Mouse (Mus musculus) kidney, adult 11 months (tissue): ENCODE measurements around the gene Gm20388.

ENCODE experiments used
- DNase-seq: peaks from one replicate; pipeline ENCODE4 v3.0.0; 2022

Gm20388 gene

GRCm38 (mm10) chr8:122711480-122711879, 2800.8 kb downstream of the Gm20388 start:
- DNase-seq = no peak

GRCm38 (mm10) chr8:122711891-122712365, 2801.3 kb downstream of the Gm20388 start:
- peak; percentile 82 for DNase-seq

- no peak for DNase-seq
Measured at GRCm38 (mm10) chr8:122712411-122713156, 2801.9 kb downstream of the Gm20388 start.

GRCm38 (mm10) chr8:122713157-122713518, 2802.5 kb downstream of the Gm20388 start:
- DNase-seq = no peak

- no peak for DNase-seq
Measured at GRCm38 (mm10) chr8:122716566-122716965, 2805.9 kb downstream of the Gm20388 start.

- no peak for DNase-seq
Measured at GRCm38 (mm10) chr8:122717869-122718509, 2807.3 kb downstream of the Gm20388 start.

- peak; percentile 53 for DNase-seq
Measured at GRCm38 (mm10) chr8:122718711-122719499, 2808.3 kb downstream of the Gm20388 start.

GRCm38 (mm10) chr8:122719500-122720065, 2808.9 kb downstream of the Gm20388 start:
- peak; percentile 47 for DNase-seq

GRCm38 (mm10) chr8:122720070-122720729, 2809.6 kb downstream of the Gm20388 start:
- no peak for DNase-seq

GRCm38 (mm10) chr8:122720811-122721640, 2810.4 kb downstream of the Gm20388 start:
- DNase-seq = peak; percentile 48

GRCm38 (mm10) chr8:122725187-122725586, 2814.5 kb downstream of the Gm20388 start:
- no peak for DNase-seq

- no peak for DNase-seq
Measured at GRCm38 (mm10) chr8:122726789-122727188, 2816.1 kb downstream of the Gm20388 start.

- no peak for DNase-seq
Measured at GRCm38 (mm10) chr8:122727412-122727811, 2816.8 kb downstream of the Gm20388 start.

GRCm38 (mm10) chr8:122728630-122729029, 2818.0 kb downstream of the Gm20388 start:
- no peak for DNase-seq

- no peak for DNase-seq
Measured at GRCm38 (mm10) chr8:122735110-122735509, 2824.5 kb downstream of the Gm20388 start.

GRCm38 (mm10) chr8:122735542-122736473, 2825.2 kb downstream of the Gm20388 start:
- no peak for DNase-seq

- no peak for DNase-seq
Measured at GRCm38 (mm10) chr8:122736623-122737022, 2826.0 kb downstream of the Gm20388 start.

- no peak for DNase-seq
Measured at GRCm38 (mm10) chr8:122737071-122737470, 2826.4 kb downstream of the Gm20388 start.

- no peak for DNase-seq
Measured at GRCm38 (mm10) chr8:122737886-122738285, 2827.2 kb downstream of the Gm20388 start.

- no peak for DNase-seq
Measured at GRCm38 (mm10) chr8:122739102-122739725, 2828.6 kb downstream of the Gm20388 start.
